Mouse (Mus musculus) kidney, embryonic 15.5 days (tissue): ENCODE measurements around the gene Mbnl1. TPM values are rescaled to one million over a fixed set of nuclear protein-coding genes. Genes with fewer than 3 reads are reported as not detected.
A peak's percentile ranks its signal among the peaks of the same experiment; 100 is the strongest.

Experiments
- ATAC-seq: fragments of 200-750 bp; cut with Nextera tagmentation; replicated peaks from 2 replicates; pipeline ENCODE4 v1.8.0; 2017; ENCODE audit warnings: moderate TSS enrichment; ENCODE audit not compliant: low FRiP score
- H3K27ac ChIP-seq: fragments of 300-500 bp; sonication (generic); 2 replicates; pipeline ENCODE4 v1.5.1; 2015; ENCODE audit warnings: mild to moderate bottlenecking, inconsistent platforms
- H3K27me3 ChIP-seq: fragments of 300-500 bp; sonication (generic); 2 replicates; pipeline ENCODE4 v1.6.1; 2015; ENCODE audit warnings: inconsistent platforms
- H3K36me3 ChIP-seq: fragments of 300-500 bp; sonication (generic); 2 replicates; pipeline ENCODE4 v1.6.1; 2015; ENCODE audit warnings: inconsistent platforms
- H3K4me1 ChIP-seq: fragments of 300-500 bp; sonication (generic); 2 replicates; pipeline ENCODE4 v1.6.1; 2015; ENCODE audit warnings: inconsistent platforms
- H3K4me2 ChIP-seq: fragments of 300-500 bp; sonication (generic); 2 replicates; pipeline ENCODE4 v1.6.1; 2015; ENCODE audit warnings: moderate library complexity, mild to moderate bottlenecking, inconsistent platforms
- H3K4me3 ChIP-seq: fragments of 300-500 bp; sonication (generic); replicated peaks from 2 replicates; pipeline ENCODE4 v1.5.1; 2015; ENCODE audit warnings: mild to moderate bottlenecking, inconsistent platforms
- H3K9ac ChIP-seq: fragments of 300-500 bp; sonication (generic); 2 replicates; pipeline ENCODE4 v1.6.1; 2015; ENCODE audit warnings: mild to moderate bottlenecking, inconsistent platforms
- H3K9me3 ChIP-seq: fragments of 300-500 bp; sonication (generic); replicated peaks from 2 replicates; pipeline ENCODE4 v1.6.1; 2016; ENCODE audit warnings: inconsistent platforms
- WGBS: fragments of 180-500 bp; shearing (Covaris S2); methylation state at CpG from one replicate; pipeline ENCODE4 v1.1.7; 2015; ENCODE audit warnings: mixed read lengths; 5-methylcytosine and 5-hydroxymethylcytosine counted together
- polyA plus RNA-seq: library from polyadenylated mRNA; unstranded; fragments of >200 nt; fragmentation: Nextera tagmentation; extraction: Ambion mirVana; gene quantifications from 2 replicates; pipeline ENCODE4 v1.2.1, GENCODE M21; 2015

The Mbnl1 gene
- polyA plus RNA-seq, 1 experiment from 2014 or later = 89.4 TPM

- Histone ChIP-seq H3K36me3 (no peaks in the 10 kb centered on the region), H3K9ac (no peak overlapping the region), H3K4me1 (peaks cover 20% of the 10 kb centered on the region), H3K27ac (no peak overlapping the region), H3K9me3 (no peaks in the 10 kb centered on the region), H3K4me2 (no peak overlapping the region), H3K4me3 (no peak overlapping the region), H3K27me3 (no peaks in the 10 kb centered on the region)
- WGBS = 93% methylated on average over 2 of the region's 2 CpGs
- ATAC-seq = no peak
Measured at GRCm38 (mm10) chr3:60507979-60508378, 35.3 kb downstream of the Mbnl1 start.

DNA sequence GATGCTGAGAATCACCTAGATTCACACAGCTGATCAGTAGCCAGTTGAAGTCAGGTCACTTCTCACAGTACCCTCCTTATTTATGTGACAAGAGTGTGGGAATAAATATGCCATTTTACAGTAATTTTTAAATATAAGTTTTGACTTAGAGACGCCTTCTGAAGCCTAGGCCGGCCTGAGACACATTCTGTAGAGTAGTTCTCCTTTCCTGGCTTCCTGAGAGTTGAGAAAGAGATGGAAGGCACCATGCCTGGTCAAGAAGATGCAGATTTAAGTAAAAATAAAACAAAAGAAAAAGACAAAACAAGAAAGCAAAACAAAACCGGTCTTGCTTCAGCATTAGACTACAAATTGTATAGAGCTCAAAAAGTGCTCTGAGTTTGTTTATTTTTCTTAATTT is 38.6 kb downstream of the Mbnl1 start:
- Histone ChIP-seq H3K36me3 (no peaks in the 10 kb centered on the region), H3K4me2 (no peak overlapping the region), H3K4me1 (peaks cover 9% of the 10 kb centered on the region), H3K9me3 (no peaks in the 10 kb centered on the region), H3K27me3 (no peaks in the 10 kb centered on the region), H3K9ac (no peak overlapping the region), H3K27ac (no peak overlapping the region), H3K4me3 (no peak overlapping the region)
- 91% methylated on average over 3 of the region's 3 CpGs for WGBS
- no peak for ATAC-seq

GRCm38 (mm10) chr3:60513337-60513736 is 40.7 kb downstream of the Mbnl1 start:
- H3K27me3 ChIP-seq = no peaks in the 10 kb centered on the region
- H3K27ac ChIP-seq = no peak overlapping the region
- no peaks in the 10 kb centered on the region for H3K36me3 ChIP-seq
- peaks cover 20% of the 10 kb centered on the region for H3K4me1 ChIP-seq
- H3K9me3 ChIP-seq = no peaks in the 10 kb centered on the region
- H3K9ac ChIP-seq = no peak overlapping the region
- whole genome bisulfite sequencing = 60% methylated on average over 7 of the region's 7 CpGs
- no peak overlapping the region for H3K4me3 ChIP-seq
- ATAC-seq = no peak
- H3K4me2 ChIP-seq = no peak overlapping the region

GRCm38 (mm10) chr3:60513746-60514145 is 41.1 kb downstream of the Mbnl1 start:
- no peaks in the 10 kb centered on the region for H3K27me3 ChIP-seq
- WGBS = 75% methylated on average over 2 of the region's 2 CpGs
- H3K4me1 ChIP-seq = peaks cover 22% of the 10 kb centered on the region
- no peaks in the 10 kb centered on the region for H3K9me3 ChIP-seq
- no peak overlapping the region for H3K4me3 ChIP-seq
- no peak for ATAC-seq
- H3K4me2 ChIP-seq = no peak overlapping the region
- no peak overlapping the region for H3K27ac ChIP-seq
- H3K36me3 ChIP-seq = no peaks in the 10 kb centered on the region
- H3K9ac ChIP-seq = no peak overlapping the region

DNA sequence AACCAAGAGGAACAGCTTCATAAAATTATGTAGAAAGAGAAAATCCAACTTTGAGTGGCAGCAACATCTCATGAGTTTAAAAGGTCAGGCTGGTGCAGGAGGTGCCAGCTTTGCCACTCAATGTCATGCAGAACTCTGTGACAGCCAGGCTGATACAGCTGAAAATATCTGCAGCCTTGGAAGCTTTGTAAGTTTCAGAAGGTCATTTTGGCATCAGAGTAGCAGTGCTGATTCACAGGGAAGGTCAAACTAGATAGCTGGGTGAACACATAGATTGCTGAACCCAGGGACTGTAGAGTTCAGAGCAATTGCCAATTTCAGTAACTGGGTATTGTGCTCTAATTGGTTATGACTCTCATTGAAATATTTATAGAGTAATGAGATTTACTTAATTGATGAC is 42.8 kb downstream of the Mbnl1 start:
- Histone ChIP-seq H3K4me2 (no peak overlapping the region), H3K36me3 (no peaks in the 10 kb centered on the region), H3K9ac (no peak overlapping the region), H3K27ac (no peak overlapping the region), H3K4me3 (no peak overlapping the region), H3K4me1 (peaks cover 24% of the 10 kb centered on the region), H3K9me3 (no peaks in the 10 kb centered on the region), H3K27me3 (no peaks in the 10 kb centered on the region)
- ATAC-seq = no peak

DNA sequence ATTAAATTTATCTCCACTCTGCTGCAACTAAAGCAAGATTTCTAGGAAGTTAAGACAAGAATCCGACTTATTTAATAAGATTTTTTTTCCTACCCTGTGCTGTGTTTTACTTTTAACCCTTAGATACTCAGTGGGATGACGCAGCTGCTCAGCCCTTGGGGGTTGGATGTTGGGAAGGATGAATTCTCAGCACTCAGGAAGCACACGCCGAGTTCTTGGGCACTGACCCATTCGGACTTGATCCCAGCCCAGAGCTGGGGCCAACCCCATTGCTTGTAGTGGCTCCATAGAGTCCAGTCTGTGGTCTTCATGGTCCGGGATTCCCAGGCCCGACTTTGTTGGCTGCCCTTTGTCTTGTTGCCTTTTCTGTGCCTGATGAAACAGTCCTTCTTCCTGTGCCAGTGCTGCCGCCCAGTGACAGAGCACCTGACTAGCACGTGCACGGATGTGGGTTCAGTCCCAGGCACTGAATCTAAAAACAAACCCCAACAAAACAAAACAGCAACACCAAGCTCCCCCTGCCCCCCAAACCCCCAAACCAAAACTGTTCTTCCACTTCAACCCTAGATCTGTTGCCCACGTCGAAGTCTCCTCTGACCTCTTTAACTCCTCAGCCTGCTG is 43.5 kb downstream of the Mbnl1 start:
- ATAC-seq = peak; percentile 63; the same call in 1 of the 2 replicates
- no peak overlapping the region for H3K9ac ChIP-seq
- no peak overlapping the region for H3K4me3 ChIP-seq
- no peaks in the 10 kb centered on the region for H3K9me3 ChIP-seq
- no peaks in the 10 kb centered on the region for H3K27me3 ChIP-seq
- peaks cover 24% of the 10 kb centered on the region for H3K4me1 ChIP-seq
- H3K36me3 ChIP-seq = no peaks in the 10 kb centered on the region
- H3K4me2 ChIP-seq = no peak overlapping the region
- 41% methylated on average over 12 of the region's 12 CpGs for WGBS
- H3K27ac ChIP-seq = no peak overlapping the region

GRCm38 (mm10) chr3:60517234-60517787 is 44.7 kb downstream of the Mbnl1 start:
- ATAC-seq = peak; percentile 75
- no peak overlapping the region for H3K9ac ChIP-seq
- peaks cover 24% of the 10 kb centered on the region for H3K4me1 ChIP-seq
- H3K9me3 ChIP-seq = no peaks in the 10 kb centered on the region
- H3K4me3 ChIP-seq = no peak overlapping the region
- H3K27me3 ChIP-seq = no peaks in the 10 kb centered on the region
- WGBS = 34% methylated on average over 3 of the region's 3 CpGs
- no peak overlapping the region for H3K27ac ChIP-seq
- H3K4me2 ChIP-seq = no peak overlapping the region
- no peaks in the 10 kb centered on the region for H3K36me3 ChIP-seq

DNA sequence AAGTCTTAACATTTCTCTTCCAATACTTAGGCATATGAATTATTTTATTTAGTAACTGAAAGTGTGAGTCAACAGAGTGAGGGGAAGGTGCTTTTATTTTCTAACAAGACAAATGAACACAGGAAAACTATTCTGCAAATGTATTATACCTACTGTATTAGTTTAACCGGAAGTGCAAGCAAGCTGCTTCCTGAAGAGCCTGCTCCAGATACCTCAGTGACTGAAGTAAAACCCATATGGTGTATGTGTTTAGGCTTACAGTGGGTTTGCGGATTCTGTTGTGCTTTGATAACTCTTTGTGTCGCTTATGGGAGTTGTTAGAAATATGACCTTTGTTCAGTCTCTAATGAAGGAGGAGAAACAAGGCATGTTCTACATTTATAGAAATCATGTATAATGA is 46.7 kb downstream of the Mbnl1 start:
- ATAC-seq = no peak
- Histone ChIP-seq H3K4me3 (no peak overlapping the region), H3K27me3 (no peaks in the 10 kb centered on the region), H3K4me2 (no peak overlapping the region), H3K27ac (no peak overlapping the region), H3K36me3 (no peaks in the 10 kb centered on the region), H3K9me3 (no peaks in the 10 kb centered on the region), H3K4me1 (peaks cover 21% of the 10 kb centered on the region), H3K9ac (no peak overlapping the region)
- 74% methylated on average over 3 of the region's 3 CpGs for WGBS

- Histone ChIP-seq H3K4me1 (peaks cover 26% of the 10 kb centered on the region), H3K27ac (no peak overlapping the region), H3K9me3 (no peaks in the 10 kb centered on the region), H3K9ac (no peak overlapping the region), H3K27me3 (no peaks in the 10 kb centered on the region), H3K4me3 (no peak overlapping the region), H3K4me2 (no peak overlapping the region), H3K36me3 (no peaks in the 10 kb centered on the region)
- WGBS = 80% methylated on average over 1 of the region's 1 CpGs
- ATAC-seq = no peak
Measured at GRCm38 (mm10) chr3:60524127-60524526, 51.5 kb downstream of the Mbnl1 start.

- H3K4me1 ChIP-seq = peaks cover 47% of the 10 kb centered on the region
- no peaks in the 10 kb centered on the region for H3K9me3 ChIP-seq
- no peak for ATAC-seq
- H3K27me3 ChIP-seq = no peaks in the 10 kb centered on the region
- no peak overlapping the region for H3K4me3 ChIP-seq
- H3K36me3 ChIP-seq = no peaks in the 10 kb centered on the region
- H3K4me2 ChIP-seq = no peak overlapping the region
- 45% methylated on average over 5 of the region's 5 CpGs for WGBS
- H3K27ac ChIP-seq = no peak overlapping the region
- H3K9ac ChIP-seq = no peak overlapping the region
Measured at GRCm38 (mm10) chr3:60531286-60531685, 58.7 kb downstream of the Mbnl1 start.

DNA sequence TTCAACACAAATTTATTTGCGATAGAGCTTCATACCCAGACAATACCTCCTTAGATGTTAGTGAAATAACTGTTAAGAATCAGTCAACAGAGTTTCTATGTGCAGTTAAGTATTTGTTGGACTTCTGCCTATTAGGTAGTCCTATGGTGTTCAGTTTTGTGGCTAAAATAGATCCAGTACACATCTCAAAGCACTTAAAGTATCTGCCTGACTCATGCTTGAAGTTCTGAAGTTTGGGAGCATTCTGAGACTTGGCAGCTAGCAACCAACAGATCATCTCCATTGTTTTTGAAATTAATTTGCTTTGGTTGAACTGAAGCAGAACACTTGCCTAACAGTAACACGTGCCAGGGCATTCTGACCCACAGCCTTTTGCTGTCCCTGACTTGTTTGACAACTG is 59.2 kb downstream of the Mbnl1 start:
- Histone ChIP-seq H3K36me3 (no peaks in the 10 kb centered on the region), H3K9ac (no peak overlapping the region), H3K4me1 (peaks cover 41% of the 10 kb centered on the region), H3K4me2 (no peak overlapping the region), H3K9me3 (no peaks in the 10 kb centered on the region), H3K27ac (no peak overlapping the region), H3K27me3 (no peaks in the 10 kb centered on the region), H3K4me3 (no peak overlapping the region)
- WGBS = 66% methylated on average over 2 of the region's 2 CpGs
- no peak for ATAC-seq

DNA sequence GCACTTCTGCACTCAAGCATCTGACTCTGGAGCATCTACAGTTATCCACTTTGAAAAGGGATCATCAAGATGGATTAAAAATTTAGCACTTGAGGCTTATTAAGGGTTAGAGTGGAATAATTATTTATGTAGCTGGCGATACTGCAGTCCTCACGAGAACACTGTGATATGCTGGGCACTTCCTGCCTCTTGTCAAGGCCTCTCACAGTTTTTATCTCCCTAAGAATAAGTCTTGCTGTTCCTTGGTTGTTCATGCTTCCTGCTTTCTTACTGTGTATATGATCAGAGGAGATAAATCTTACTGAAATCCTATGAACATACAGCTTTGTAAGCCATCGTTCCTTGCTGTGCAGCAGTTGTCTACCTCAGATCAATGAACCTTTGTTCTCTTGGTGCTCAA is 62.6 kb downstream of the Mbnl1 start:
- no peak overlapping the region for H3K9ac ChIP-seq
- H3K4me2 ChIP-seq = no peak overlapping the region
- ATAC-seq = no peak
- no peaks in the 10 kb centered on the region for H3K9me3 ChIP-seq
- peaks cover 18% of the 10 kb centered on the region for H3K4me1 ChIP-seq
- no peak overlapping the region for H3K27ac ChIP-seq
- H3K27me3 ChIP-seq = no peaks in the 10 kb centered on the region
- no peak overlapping the region for H3K4me3 ChIP-seq
- H3K36me3 ChIP-seq = no peaks in the 10 kb centered on the region
- 35% methylated on average over 3 of the region's 3 CpGs for WGBS

GRCm38 (mm10) chr3:60537063-60537462 is 64.4 kb downstream of the Mbnl1 start:
- no peaks in the 10 kb centered on the region for H3K9me3 ChIP-seq
- H3K27me3 ChIP-seq = no peaks in the 10 kb centered on the region
- no peak overlapping the region for H3K4me3 ChIP-seq
- H3K4me2 ChIP-seq = no peak overlapping the region
- H3K36me3 ChIP-seq = no peaks in the 10 kb centered on the region
- no peak for ATAC-seq
- peaks cover 3% of the 10 kb centered on the region; the same call in 1 of the 2 replicates for H3K4me1 ChIP-seq
- no peak overlapping the region for H3K9ac ChIP-seq
- no peak overlapping the region for H3K27ac ChIP-seq
- 80% methylated on average over 2 of the region's 2 CpGs for WGBS
